Mouse (Mus musculus): ENCODE measurements at regions not wholly inside any gene's neighbourhood (a gene's known extent, or its start where the extent isn't known, plus 50 kb on each side); places are given as distances from the start of the nearest gene placed in this dataset.

DNA sequence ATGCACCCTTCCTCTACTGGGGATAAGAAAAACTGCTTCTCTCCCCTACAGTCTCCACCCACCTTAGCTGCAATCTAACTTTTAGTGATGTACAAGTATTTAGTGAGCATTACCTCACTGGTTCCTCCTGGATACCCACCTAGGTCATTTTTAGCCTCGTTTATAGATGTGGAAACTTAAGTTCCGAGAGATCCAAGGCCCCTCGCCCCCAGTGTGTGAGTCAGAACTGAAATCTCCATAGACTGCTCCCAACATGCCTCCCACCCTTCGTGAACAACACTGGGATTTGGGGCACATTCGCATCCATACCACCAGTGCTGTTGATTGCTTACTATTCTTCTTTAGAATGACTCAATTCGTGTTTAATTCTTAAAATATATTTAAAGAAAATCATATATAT lies 52.2 kb upstream of the Cdh5 start:
- DNase-seq: no peak

DNA sequence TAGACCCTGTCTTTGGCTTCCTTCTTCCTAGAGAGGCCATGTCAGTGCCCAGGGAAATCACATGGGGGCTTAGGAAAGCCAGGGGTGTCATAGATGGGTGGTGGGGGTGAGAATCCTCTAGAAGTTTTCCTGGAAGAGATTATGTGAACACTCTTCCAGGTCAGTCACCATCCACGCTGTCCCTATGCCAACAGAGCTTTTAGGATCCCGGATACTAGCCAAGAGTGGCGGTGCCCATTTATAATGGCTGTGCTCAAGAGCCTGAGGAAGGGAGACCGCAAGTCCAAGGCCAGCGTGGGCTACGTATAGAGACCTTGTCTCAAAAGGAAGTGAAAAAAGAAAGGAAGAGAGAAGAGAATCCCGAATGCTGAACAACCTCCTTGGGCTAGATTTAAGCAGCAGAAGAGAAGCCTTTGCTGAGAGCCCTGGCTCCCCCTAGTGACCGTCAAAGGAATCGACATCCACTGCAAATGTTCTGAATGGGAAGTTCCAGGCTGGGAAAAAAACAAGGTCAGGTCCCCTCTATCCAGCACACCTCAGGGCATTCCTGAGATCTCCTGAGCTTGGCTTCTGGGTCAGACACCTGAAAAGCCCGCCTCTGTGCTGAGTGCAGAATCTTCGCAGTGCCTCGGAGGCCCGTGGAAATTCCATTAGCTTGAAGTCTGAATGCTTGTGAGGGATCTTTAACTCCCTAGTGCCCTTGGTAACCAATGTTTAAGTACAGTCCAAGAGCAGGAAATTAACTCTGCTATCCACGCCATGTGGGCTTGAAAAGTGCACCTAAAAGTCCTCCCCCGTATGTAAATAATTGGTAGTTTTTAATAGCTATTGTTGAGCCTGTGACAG lies 50.5 kb upstream of the Cdh5 start:
- peak; percentile 75 for DNase-seq

DNA sequence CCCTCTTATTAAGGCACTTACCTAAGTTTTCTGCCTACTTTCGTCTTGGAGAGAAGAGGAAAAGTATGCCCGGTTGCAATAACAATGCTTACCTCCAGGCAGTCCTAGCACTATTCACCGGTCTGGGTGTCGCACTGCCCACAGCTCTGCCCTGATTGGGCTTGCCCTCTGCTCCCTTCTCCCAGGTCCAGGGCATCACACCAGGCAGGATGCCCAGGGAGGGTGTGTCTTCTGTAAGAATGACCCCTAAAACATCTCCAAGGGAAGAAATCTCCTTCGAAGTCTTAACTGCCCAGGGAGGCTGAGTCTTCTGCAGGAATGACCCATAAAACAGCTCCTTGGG lies 49.9 kb upstream of the Cdh5 start:
- no peak for DNase-seq
